Mouse (Mus musculus) lung, adult 2 months (tissue): ENCODE results near the gene Nsun3.

Source experiments
- CTCF ChIP-seq: fragments of 200-500 bp; IDR thresholded peaks from 2 replicates; pipeline ENCODE4 v1.5.1; 2011; ENCODE audit warnings: mild to moderate bottlenecking, low read length, control low read depth; ENCODE audit not compliant: insufficient read depth
- POLR2A ChIP-seq: fragments of 200-500 bp; IDR thresholded peaks from 2 replicates; pipeline ENCODE4 v1.6.1; 2011; ENCODE audit warnings: low read depth, mild to moderate bottlenecking, control low read depth, low read length, borderline replicate concordance; ENCODE audit errors: extremely low read depth

DNA sequence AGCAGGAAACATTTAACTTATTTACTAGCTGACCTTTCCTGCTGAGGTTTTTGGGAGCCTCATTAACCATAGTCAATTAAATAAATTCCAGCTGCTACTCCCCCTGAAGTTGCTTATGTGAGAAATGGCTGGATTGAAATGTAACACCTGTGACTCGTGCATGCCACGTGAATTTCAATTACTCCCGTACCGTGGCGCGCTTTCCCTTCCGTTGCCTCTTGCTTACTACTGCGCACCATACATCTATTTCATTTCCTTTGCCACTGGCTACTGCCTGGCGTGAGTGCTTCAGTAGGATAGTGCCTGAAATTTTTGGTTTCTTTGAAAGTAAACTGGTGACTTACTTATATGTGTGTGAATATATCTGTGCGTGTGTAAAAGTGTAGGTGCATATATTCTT, 8.3 kb downstream of the Nsun3 start:
- TF ChIP-seq POLR2A (no peak), CTCF (no peak)
